Comparison of ENCODE assay signal across 9 mouse cellular contexts in the genomic region with DNA sequence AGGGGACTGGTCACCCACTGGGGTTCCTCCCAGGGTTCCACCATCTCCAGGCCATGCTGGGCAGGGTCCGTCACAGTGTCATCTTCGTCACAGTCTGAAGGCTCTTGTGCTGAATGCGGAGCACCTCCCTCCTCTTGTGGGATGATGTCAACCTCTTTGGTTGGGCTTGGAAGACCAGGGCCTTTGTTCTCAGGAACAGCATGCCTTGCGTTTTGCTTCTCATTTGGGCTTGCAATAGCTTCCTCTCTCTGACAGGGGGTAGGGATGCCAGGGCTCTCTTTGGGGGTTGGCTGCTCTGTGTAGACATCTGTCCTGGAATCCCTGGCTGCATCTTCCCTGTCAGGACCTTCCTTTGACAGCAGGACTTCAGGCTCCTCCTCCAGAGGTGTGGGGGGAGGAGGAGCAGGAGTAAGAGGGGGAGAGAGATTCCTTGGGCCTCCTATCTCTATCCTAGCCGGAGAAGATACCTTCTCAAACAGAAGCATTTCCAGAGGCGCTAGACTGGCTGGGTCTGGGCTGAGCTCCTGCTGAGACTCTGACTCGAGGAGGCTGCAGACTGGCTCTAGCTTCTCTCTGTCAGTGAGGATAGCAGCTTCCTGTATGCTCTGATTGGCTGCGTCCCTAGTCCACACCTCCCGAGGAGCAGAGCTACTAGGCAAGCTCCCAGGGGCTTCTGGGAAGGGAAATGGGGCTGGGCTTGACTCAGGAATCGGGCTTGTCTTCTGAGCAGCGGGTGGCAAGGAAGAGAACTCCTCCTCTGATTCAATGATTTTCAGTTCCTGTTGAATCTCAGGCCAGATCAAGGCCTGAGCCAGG. TPM values are rescaled to one million over a fixed set of nuclear protein-coding genes. Genes with fewer than 3 reads are reported as not detected.
A peak's percentile ranks its signal among the peaks of the same experiment; 100 is the strongest.
DNase-seq lines count a peak whose midpoint lies in the region; ATAC-seq and TF ChIP-seq lines count a peak whose summit lies in the region.
"Had no signal": no experiment of that assay in that cellular context is flagged by ENCODE, and none has a peak within 500 bp of the region (broad histone marks: within the 10 kb centered on the region; RNA-seq: fewer than 3 reads in every experiment).

No protein-coding gene starts in this region.

- no peak overlapping the region for H3K27ac ChIP-seq in forebrain, postnatal 0 days (ENCODE audit: low read depth, low read length)
- H3K27ac ChIP-seq in intestine, embryonic 15.5 days, result no peak overlapping the region
- H3K27ac ChIP-seq: embryonic facial prominence, embryonic 13.5 days; limb, embryonic 15.5 days had no signal

- peak; percentile 45 for DNase-seq in right cerebral cortex, adult 18-20 months
- no peak for DNase-seq in right cerebral cortex, postnatal 14 days
- DNase-seq in forebrain, postnatal 0 days, result peak; percentile 13
- peak; percentile 33 for DNase-seq in lung, postnatal 10 days

- H3K9ac ChIP-seq in forebrain, postnatal 0 days, result no peak overlapping the region
- H3K9ac ChIP-seq in intestine, embryonic 15.5 days, result no peak overlapping the region
- H3K9ac ChIP-seq: embryonic facial prominence, embryonic 13.5 days; limb, embryonic 15.5 days had no signal

- H3K27me3 ChIP-seq in forebrain, postnatal 0 days (ENCODE audit: insufficient read depth, low read length), result no peaks in the 10 kb centered on the region
- no peaks in the 10 kb centered on the region for H3K27me3 ChIP-seq in intestine, embryonic 15.5 days (replicated peaks)
- H3K27me3 ChIP-seq: embryonic facial prominence, embryonic 13.5 days; limb, embryonic 15.5 days had no signal

- no peaks in the 10 kb centered on the region for H3K9me3 ChIP-seq in forebrain, postnatal 0 days (ENCODE audit: low read length)
- no peaks in the 10 kb centered on the region for H3K9me3 ChIP-seq in intestine, embryonic 15.5 days
- H3K9me3 ChIP-seq: embryonic facial prominence, embryonic 13.5 days; limb, embryonic 15.5 days had no signal

- H3K4me3 ChIP-seq in forebrain, postnatal 0 days (ENCODE audit: low read depth, low read length), result no peak overlapping the region
- H3K4me3 ChIP-seq in intestine, embryonic 15.5 days (replicated peaks), result no peak overlapping the region
- H3K4me3 ChIP-seq: embryonic facial prominence, embryonic 13.5 days; limb, embryonic 15.5 days had no signal

- H3K36me3 ChIP-seq in forebrain, postnatal 0 days (ENCODE audit: insufficient read depth), result no peaks in the 10 kb centered on the region
- H3K36me3 ChIP-seq in intestine, embryonic 15.5 days, result peaks cover 5% of the 10 kb centered on the region; the same call in 1 of the 2 replicates

- H3K4me1 ChIP-seq in forebrain, postnatal 0 days (ENCODE audit: insufficient read depth), result no peaks in the 10 kb centered on the region
- H3K4me1 ChIP-seq in intestine, embryonic 15.5 days (replicated peaks), result no peaks in the 10 kb centered on the region
- H3K4me1 ChIP-seq: embryonic facial prominence, embryonic 13.5 days; limb, embryonic 15.5 days had no signal

- no peak overlapping the region for H3K4me2 ChIP-seq in forebrain, postnatal 0 days (ENCODE audit: low read depth)
- H3K4me2 ChIP-seq in intestine, embryonic 15.5 days (replicated peaks), result peak overlapping the region; percentile 22; the same call in 1 of the 2 replicates
- H3K4me2 ChIP-seq: embryonic facial prominence, embryonic 13.5 days; limb, embryonic 15.5 days had no signal

- ATAC-seq in cerebellum, adult (ENCODE audit: insufficient number of reproducible peaks, low FRiP score, low TSS enrichment), result peak; percentile 59; the same call in 1 of the 2 replicates
- ATAC-seq in forebrain, postnatal 0 days, result peak; percentile 90
- peak; percentile 68 for ATAC-seq in intestine, embryonic 15.5 days
- no peak for ATAC-seq in megakaryocyte, adult 5-6 weeks (ENCODE audit: poor library complexity, severe bottlenecking)

- WGBS in forebrain, postnatal 0 days, result 55% methylated on average over 11 of the region's 11 CpGs
- 44% methylated on average over 11 of the region's 11 CpGs for WGBS in intestine, embryonic 15.5 days

- TF ChIP-seq CTCF in forebrain, postnatal 0 days (IDR thresholded peaks at IDR 0.05; ENCODE audit: low read depth), result no peak

RNA-seq across cellular contexts. Expression of gene Tmem39a, which starts 44.7 kb away (rescaled TPM):
- 12.1 and 16.2 TPM in 2 replicates for total RNA-seq in forebrain, postnatal 0 days (2014; rRNA removed)
- 14.4 and 16.2 TPM in 2 replicates for polyA plus RNA-seq in forebrain, postnatal 0 days (2015; fragmentation: Nextera tagmentation; extraction: Ambion mirVana)
- polyA plus RNA-seq in intestine, embryonic 15.5 days (2015; fragmentation: Nextera tagmentation; extraction: Ambion mirVana), result 89.5 and 92.8 TPM in 2 replicates
- 67.1 and 67.2 TPM in 2 replicates for total RNA-seq in megakaryocyte, adult 5-6 weeks (2015)
- total RNA-seq in megakaryocyte, adult 5-6 weeks (2017), result 32.1 and 32.5 TPM in 2 replicates

RNA-seq across cellular contexts. Expression of gene Poglut1, which starts 53.1 kb away (rescaled TPM):
- 38.4 and 47.5 TPM in 2 replicates for total RNA-seq in forebrain, postnatal 0 days (2014; rRNA removed)
- polyA plus RNA-seq in forebrain, postnatal 0 days (2015; fragmentation: Nextera tagmentation; extraction: Ambion mirVana), result 29.8 and 36.5 TPM in 2 replicates
- 35.6 and 38.6 TPM in 2 replicates for polyA plus RNA-seq in intestine, embryonic 15.5 days (2015; fragmentation: Nextera tagmentation; extraction: Ambion mirVana)
- total RNA-seq in megakaryocyte, adult 5-6 weeks (2015), result 25.0 and 29.4 TPM in 2 replicates
- 13.5 and 15.4 TPM in 2 replicates for total RNA-seq in megakaryocyte, adult 5-6 weeks (2017)
